Mouse (Mus musculus): ENCODE results near the gene Fgf2.

Fgf2 gene

GRCm38 (mm10) chr3:37414413-37414960 is 66.3 kb downstream of the Fgf2 start:
- peak; percentile 36 for DNase-seq (ENCODE audit: low read depth, low spot score)

DNA sequence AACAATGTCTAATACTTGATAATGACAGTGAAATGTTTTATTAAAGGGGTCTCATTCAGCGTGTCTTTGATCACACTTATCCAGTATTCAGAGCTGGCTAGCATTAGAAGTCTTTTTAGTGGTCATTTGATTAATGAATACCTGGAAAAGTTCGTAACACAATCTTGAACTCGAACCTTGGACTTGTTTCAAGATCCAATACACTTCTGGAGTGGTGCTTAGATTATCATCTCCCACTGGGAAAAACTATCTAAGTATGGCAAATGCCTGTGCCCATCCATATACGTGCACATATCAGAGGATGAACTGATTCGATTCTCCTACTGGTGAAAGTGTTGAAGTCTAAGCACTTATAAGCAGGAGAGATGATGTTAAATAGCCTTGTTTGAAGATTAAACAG is 70.2 kb downstream of the Fgf2 start:
- no peak for DNase-seq (ENCODE audit: low read depth, low spot score)

DNA sequence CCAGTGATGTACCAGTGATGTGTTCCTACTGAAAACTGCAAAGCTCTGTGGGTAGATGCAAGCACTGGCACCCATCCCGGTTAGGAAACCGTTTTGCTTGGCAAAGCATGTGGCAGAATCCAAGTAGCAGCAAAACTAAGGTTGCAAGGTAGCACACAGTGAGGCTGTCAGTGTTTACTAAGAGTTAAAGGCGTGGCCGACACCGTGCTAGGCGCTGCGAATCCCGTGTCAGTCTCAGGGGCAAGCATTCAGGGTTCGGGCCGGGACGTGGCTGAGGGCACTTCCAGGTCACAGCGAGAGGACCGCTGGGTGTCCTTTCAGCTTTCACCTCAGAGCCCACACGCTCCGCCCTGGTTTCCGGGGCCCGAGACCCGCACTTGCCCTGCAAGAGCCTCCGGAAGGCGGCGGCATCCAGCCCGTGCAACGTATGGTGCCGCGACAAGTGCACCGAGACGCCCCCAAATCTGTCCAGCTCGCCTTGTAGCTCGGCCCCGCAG is 70.9 kb downstream of the Fgf2 start:
- DNase-seq (ENCODE audit: low read depth, low spot score): peak; percentile 38

DNA sequence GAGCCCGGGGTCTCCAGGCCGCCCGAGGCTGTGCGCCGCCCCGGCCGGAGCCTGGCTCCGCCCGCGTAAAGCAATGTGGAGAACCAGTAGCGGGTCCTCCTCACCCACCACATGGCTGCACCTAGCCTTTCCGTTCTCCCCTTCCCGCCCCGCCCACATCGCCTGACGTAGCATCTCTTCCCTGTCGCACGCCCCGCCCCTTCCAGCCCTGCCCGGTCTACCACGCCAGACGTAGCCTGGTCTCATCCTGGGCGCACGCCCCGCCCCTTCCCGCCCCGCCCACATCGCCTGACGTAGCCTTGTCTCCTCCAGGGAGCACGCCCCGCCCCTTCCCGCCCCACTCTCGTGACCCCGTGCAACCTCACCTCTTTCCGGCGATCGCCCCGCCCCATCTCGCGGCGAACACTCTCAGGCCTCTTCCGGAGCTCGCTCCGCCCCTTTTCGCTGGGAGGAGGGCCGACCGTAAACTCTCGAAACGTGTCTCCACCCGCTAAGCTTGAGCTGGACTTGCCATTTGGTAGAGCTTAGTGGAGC is 71.4 kb downstream of the Fgf2 start, which contains the start of gene Spata5:
Gene Spata5, plus strand, starts transcription at position 439 of the 534 bp plus-strand sequence.
- DNase-seq (ENCODE audit: low read depth, low spot score): peak; percentile 99

DNA sequence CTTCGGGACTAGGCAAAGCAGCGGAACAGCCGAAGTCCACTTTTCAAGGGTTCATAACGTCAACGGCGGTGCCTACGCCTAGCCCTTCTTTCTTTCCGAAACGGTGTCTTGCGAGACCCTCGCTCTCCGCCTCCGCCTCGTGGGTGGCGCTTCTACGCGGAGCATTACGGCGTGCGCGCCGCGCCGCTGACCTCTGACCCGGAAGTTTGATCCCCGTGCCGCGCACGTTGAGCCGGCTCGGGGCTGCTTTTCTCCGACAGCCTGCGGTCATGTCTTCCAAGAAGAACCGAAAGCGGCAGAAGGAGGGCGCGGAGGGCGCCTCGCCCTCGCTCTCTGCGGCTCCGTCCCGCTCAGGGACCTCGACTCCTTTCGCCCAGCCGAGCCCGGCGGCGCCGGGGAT is 71.9 kb downstream of the Fgf2 start, which contains the start of gene Nudt6:
Gene Nudt6, minus strand, starts transcription at position 140 of the 400 bp plus-strand sequence.
- peak; percentile 90 for DNase-seq (ENCODE audit: low read depth, low spot score)

DNA sequence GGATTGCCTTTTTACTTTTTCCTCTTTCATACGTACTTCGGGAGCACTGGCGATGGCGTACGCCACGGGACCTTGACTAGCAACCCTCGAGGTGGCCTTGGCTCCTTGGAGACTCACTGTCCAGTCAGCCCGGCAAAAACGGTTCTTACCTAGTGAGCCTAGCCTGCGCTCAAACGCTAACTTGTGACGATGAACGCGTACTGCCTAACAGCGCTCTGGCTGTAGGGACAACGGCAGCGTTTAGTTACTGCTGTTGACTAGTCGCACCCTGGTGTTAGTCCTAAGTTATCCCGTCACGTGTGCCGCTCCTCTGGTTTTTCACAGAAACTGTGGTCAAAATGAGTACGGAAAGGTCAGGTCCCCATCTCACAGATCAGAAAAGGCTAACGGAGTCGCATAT is 72.5 kb downstream of the Fgf2 start:
- DNase-seq (ENCODE audit: low read depth, low spot score): no peak

DNA sequence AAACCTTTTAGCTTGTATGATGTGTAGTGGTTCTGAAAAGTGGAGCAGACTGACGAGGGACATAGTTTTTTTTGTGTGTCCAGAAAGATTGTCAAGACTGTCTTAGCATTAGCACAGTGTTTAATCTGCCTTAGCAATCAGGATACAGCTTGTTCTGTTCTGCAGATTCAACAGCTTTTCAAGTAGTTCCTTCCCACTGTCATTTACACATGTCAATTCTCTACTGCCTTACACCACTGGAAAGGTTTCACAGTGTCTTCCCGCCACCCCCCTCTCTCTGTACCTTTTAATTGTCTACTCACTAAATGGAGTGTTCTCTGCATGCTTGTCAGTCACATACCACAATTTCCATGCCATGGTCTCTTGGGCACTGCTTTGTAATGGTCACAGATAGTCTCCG is 73.0 kb downstream of the Fgf2 start:
- no peak for DNase-seq (ENCODE audit: low read depth, low spot score)

DNA sequence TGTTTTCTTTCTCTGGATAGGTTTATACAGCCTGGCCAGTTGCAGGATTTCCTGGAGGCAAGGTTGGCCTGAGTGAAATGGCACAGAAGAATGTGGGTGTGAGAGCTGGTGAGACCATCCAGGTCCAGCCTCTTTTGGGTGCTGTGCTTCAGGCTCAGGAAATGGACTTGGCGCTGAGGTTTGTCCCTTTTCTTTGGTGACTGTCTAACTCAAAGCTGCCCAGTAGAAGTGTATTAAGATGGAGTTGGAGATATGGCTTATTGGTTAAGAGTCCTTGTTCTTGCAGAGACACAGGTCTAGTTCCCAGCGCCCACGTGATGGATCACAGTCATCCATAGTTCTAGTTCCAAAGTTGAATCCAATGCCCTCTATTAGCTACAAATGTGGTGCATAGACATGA is 77.9 kb downstream of the Fgf2 start:
- no peak for DNase-seq (ENCODE audit: low read depth, low spot score)

GRCm38 (mm10) chr3:37430359-37430758 is 82.2 kb downstream of the Fgf2 start:
- no peak for DNase-seq (ENCODE audit: low read depth, low spot score)

DNA sequence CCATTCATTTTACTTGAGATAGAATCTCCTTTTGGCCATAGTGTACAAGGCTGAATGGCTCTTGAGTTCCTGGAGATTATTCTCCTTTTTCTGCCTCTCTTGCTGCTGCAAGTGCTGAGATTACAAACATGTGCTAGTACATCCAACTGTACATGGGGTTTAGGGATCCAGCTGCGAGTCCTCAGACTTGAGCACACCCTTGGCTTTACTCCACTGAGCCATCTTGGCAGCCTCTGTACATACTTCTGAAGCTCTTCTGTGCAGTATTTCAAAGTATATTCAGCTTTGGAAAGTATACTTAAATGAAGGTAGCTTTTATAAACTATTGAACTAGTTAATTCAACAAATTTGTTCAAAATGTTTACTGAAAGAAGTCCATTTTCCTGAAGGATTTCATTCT is 91.6 kb downstream of the Fgf2 start:
- no peak for DNase-seq (ENCODE audit: low read depth, low spot score)

GRCm38 (mm10) chr3:37443409-37443808 is 95.3 kb downstream of the Fgf2 start:
- no peak for DNase-seq (ENCODE audit: low read depth, low spot score)

DNA sequence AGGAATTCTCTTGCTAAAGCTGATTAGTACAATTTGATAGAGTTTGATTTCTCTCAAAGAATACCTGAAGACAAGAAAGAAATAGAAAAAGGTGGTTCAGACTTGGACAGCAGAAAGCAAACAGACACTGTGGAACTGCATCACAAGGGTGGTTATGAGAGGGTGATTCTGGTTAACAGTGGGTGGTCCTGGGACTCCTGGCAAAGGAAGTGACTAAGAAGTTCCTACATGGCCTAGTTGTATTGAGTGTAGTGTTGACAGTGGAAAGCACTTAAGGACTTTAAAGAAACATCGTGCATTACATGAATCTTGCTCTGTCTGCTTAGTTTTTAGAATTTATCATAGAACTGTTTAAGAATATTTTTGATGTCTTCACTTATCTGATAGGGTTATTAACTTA is 107.8 kb downstream of the Fgf2 start:
- DNase-seq (ENCODE audit: low read depth, low spot score): no peak

Measured in WW6 (cell line).